ENCODE assay signal across 16 mouse cellular contexts in the genomic region with DNA sequence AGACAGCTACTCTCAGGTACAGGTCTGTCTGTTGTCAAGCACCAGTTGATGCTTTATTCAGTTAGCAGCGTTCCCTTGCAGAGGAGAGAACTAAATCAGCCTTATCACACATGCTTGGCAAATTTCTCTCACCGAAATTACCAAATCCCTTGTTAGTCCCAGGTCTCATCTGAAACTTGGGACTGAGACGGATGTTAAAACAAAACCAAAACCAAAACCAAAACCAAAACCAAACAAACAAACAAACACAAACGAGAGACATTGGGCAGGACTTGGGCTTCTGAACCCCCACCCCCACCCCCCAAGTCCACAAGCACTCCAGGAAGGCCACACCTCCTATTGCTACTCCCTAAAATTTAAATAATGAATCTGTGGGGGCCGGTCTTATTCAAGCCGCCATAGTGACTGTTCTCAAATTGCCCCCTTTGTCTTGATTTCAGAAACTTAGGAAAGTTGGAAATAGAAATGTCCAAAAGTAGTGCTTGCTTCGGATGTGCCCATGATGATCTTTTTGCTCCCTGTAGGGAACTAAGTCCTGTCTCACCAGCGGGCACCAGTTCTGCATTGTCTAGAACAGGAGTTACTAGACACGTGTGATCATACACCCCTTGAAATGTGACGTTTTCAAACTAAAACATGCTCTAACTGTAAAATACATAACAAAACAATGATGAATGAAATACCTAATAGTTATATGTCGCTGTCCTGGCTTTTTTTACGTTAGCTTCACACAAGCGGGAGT. TPM values are rescaled to one million over a fixed set of nuclear protein-coding genes. Genes with fewer than 3 reads are reported as not detected.
A peak's percentile ranks its signal among the peaks of the same experiment; 100 is the strongest.
DNase-seq lines count a peak whose midpoint lies in the region; ATAC-seq and TF ChIP-seq lines count a peak whose summit lies in the region.
"Had no signal": no experiment of that assay in that cellular context is flagged by ENCODE, and none has a peak within 500 bp of the region (broad histone marks: within the 10 kb centered on the region; RNA-seq: fewer than 3 reads in every experiment).

No protein-coding gene starts in this region.

- TF ChIP-seq POLR2A in thymus, adult 2 months (IDR thresholded peaks at IDR 0.05; ENCODE audit: control insufficient read depth, extremely low read depth, insufficient read depth, low read length, poor library complexity), result no peak

- WGBS in heart, embryonic 16.5 days, result 55% methylated on average over 13 of the region's 13 CpGs
- 85% methylated on average over 13 of the region's 13 CpGs for WGBS in thymus, adult 2 months
- WGBS in stomach, embryonic 16.5 days, result 50% methylated on average over 13 of the region's 13 CpGs

- TF ChIP-seq CTCF in thymus, adult 2 months (IDR thresholded peaks at IDR 0.05; ENCODE audit: borderline replicate concordance, control insufficient read depth, extremely low read depth, insufficient read depth, low read length, poor library complexity), result no peak

- no peaks in the 10 kb centered on the region for H3K36me3 ChIP-seq in erythroblast, embryonic 14.5 days (ENCODE audit: control insufficient read depth)
- H3K36me3 ChIP-seq in heart, embryonic 16.5 days (ENCODE audit: control insufficient read depth, insufficient read depth), result no peaks in the 10 kb centered on the region
- H3K36me3 ChIP-seq in thymus, adult 2 months (ENCODE audit: control insufficient read depth, insufficient read depth, low read length), result no peaks in the 10 kb centered on the region
- no peaks in the 10 kb centered on the region for H3K36me3 ChIP-seq in stomach, embryonic 16.5 days (ENCODE audit: control insufficient read depth, insufficient read depth, low read length)
- H3K36me3 ChIP-seq: G1E; limb, embryonic 15.5 days; midbrain, embryonic 12.5 days; neural tube, embryonic 13.5 days had no signal

- ATAC-seq in erythroblast, adult 5-6 weeks (replicated peaks; ENCODE audit: low FRiP score, poor library complexity, severe bottlenecking), result no peak
- ATAC-seq in heart, embryonic 16.5 days (replicated peaks; ENCODE audit: extremely low read depth, insufficient read depth, low FRiP score), result no peak
- no peak for ATAC-seq in stomach, embryonic 16.5 days (ENCODE audit: insufficient read depth, low FRiP score)

- H3K27me3 ChIP-seq in erythroblast, embryonic 14.5 days (ENCODE audit: control insufficient read depth), result no peaks in the 10 kb centered on the region
- H3K27me3 ChIP-seq in heart, embryonic 16.5 days (ENCODE audit: control insufficient read depth, insufficient read depth, low read length), result no peaks in the 10 kb centered on the region
- H3K27me3 ChIP-seq in thymus, adult 2 months (ENCODE audit: control insufficient read depth, insufficient read depth, low read length), result no peaks in the 10 kb centered on the region
- H3K27me3 ChIP-seq in stomach, embryonic 16.5 days (ENCODE audit: control insufficient read depth, insufficient read depth, low read length), result no peaks in the 10 kb centered on the region
- H3K27me3 ChIP-seq: limb, embryonic 15.5 days; midbrain, embryonic 12.5 days; neural tube, embryonic 13.5 days had no signal

- H3K9me3 ChIP-seq in erythroblast, embryonic 14.5 days (ENCODE audit: control insufficient read depth, low read length), result no peaks in the 10 kb centered on the region
- no peaks in the 10 kb centered on the region for H3K9me3 ChIP-seq in heart, embryonic 16.5 days (replicated peaks; ENCODE audit: control insufficient read depth, low read length)
- no peaks in the 10 kb centered on the region for H3K9me3 ChIP-seq in stomach, embryonic 16.5 days (replicated peaks; ENCODE audit: control insufficient read depth, low read length)
- H3K9me3 ChIP-seq: G1E; limb, embryonic 15.5 days; midbrain, embryonic 12.5 days; neural tube, embryonic 13.5 days had no signal

- peaks cover 8% of the 10 kb centered on the region for H3K4me1 ChIP-seq in erythroblast, embryonic 14.5 days (ENCODE audit: control insufficient read depth)
- no peaks in the 10 kb centered on the region; the same call in 1 of the 2 replicates for H3K4me1 ChIP-seq in heart, embryonic 16.5 days (ENCODE audit: control insufficient read depth, insufficient read depth, low read length)
- peaks cover 13% of the 10 kb centered on the region for H3K4me1 ChIP-seq in thymus, adult 2 months (replicated peaks; ENCODE audit: control insufficient read depth, insufficient read depth, low read length)
- H3K4me1 ChIP-seq in stomach, embryonic 16.5 days (ENCODE audit: control insufficient read depth, insufficient read depth, low read length), result no peaks in the 10 kb centered on the region
- H3K4me1 ChIP-seq: limb, embryonic 15.5 days; midbrain, embryonic 12.5 days; neural tube, embryonic 13.5 days had no signal

- peak overlapping the region; percentile 47 for H3K4me3 ChIP-seq in erythroblast, embryonic 14.5 days (replicated peaks)
- peak overlapping the region; percentile 12; the same call in 1 of the 2 replicates for H3K4me3 ChIP-seq in heart, embryonic 16.5 days (ENCODE audit: low read length)
- no peak overlapping the region for H3K4me3 ChIP-seq in thymus, adult 2 months (ENCODE audit: control insufficient read depth, insufficient read depth, low read length)
- no peak overlapping the region for H3K4me3 ChIP-seq in stomach, embryonic 16.5 days (replicated peaks; ENCODE audit: low read length)
- H3K4me3 ChIP-seq: left cerebral cortex, adult 2 months; limb, embryonic 15.5 days; midbrain, embryonic 12.5 days; neural tube, embryonic 13.5 days had no signal

- H3K27ac ChIP-seq in heart, embryonic 16.5 days (ENCODE audit: low read length), result no peak overlapping the region
- H3K27ac ChIP-seq in thymus, adult 2 months (ENCODE audit: control insufficient read depth, insufficient read depth, low read length), result peak overlapping the region; percentile 81
- no peak overlapping the region for H3K27ac ChIP-seq in stomach, embryonic 16.5 days (ENCODE audit: low read length)
- H3K27ac ChIP-seq: left cerebral cortex, adult 2 months; limb, embryonic 15.5 days; midbrain, embryonic 12.5 days; neural tube, embryonic 13.5 days had no signal

- peak overlapping the region; percentile 37 for H3K4me2 ChIP-seq in heart, embryonic 16.5 days (ENCODE audit: low read depth, low read length)
- H3K4me2 ChIP-seq in stomach, embryonic 16.5 days (ENCODE audit: low read depth, low read length), result peak overlapping the region; percentile 22
- H3K4me2 ChIP-seq: limb, embryonic 15.5 days; midbrain, embryonic 12.5 days; neural tube, embryonic 13.5 days had no signal

- intact Hi-C loops in heart, postnatal 10 days (cut with DNase I), result no loop called here

- DNase-seq in heart, postnatal 10 days, result no peak
- DNase-seq in thymus, adult 2 months, result no peak
- no peak for DNase-seq in thymus, postnatal 14 days
- DNase-seq in urinary bladder, postnatal 25 days (ENCODE audit: low spot score), result no peak
- DNase-seq: cerebellum, postnatal 36 days; gastrocnemius, postnatal 36 days; kidney, postnatal 4 days had no signal

- no peak overlapping the region for H3K9ac ChIP-seq in heart, embryonic 16.5 days (ENCODE audit: low read length)
- H3K9ac ChIP-seq in stomach, embryonic 16.5 days (ENCODE audit: low read length), result no peak overlapping the region
- H3K9ac ChIP-seq: limb, embryonic 15.5 days; midbrain, embryonic 12.5 days; neural tube, embryonic 13.5 days had no signal

RNA-seq across cellular contexts. Expression of gene Neb, which starts 0.4 kb away (rescaled TPM):
- polyA plus RNA-seq in erythroblast, embryonic 14.5 days (2012), result not detected in 2 replicates
- not detected in 2 replicates for total RNA-seq in erythroblast, adult 5-6 weeks (2015; ENCODE audit: low replicate concordance)
- total RNA-seq in erythroblast, adult 5-6 weeks (2017; ENCODE audit: low replicate concordance), result not detected in 2 replicates
- polyA plus RNA-seq in heart, embryonic 16.5 days (2015; fragmentation: Nextera tagmentation; extraction: Ambion mirVana), result 3.5 and 7.8 TPM in 2 replicates
- 1 to 10 TPM; 2.1 to 5.1 TPM for total RNA-seq in heart, postnatal 10 days (2021)
- 0.65 and 0.85 TPM in 2 replicates for polyA plus RNA-seq in thymus, adult 2 months (2012; rRNA removed)
- polyA plus RNA-seq in stomach, embryonic 16.5 days (2015; fragmentation: Nextera tagmentation; extraction: Ambion mirVana), result 1.9 and 58.5 TPM in 2 replicates

RNA-seq across cellular contexts. Expression of gene Arl5a, which starts 46.8 kb away (rescaled TPM):
- 0.29 and 0.35 TPM in 2 replicates for polyA plus RNA-seq in erythroblast, embryonic 14.5 days (2012)
- total RNA-seq in erythroblast, adult 5-6 weeks (2015; ENCODE audit: low replicate concordance), result 9.6 and 11.1 TPM in 2 replicates
- 7.1 and 12.8 TPM in 2 replicates for total RNA-seq in erythroblast, adult 5-6 weeks (2017; ENCODE audit: low replicate concordance)
- 43.2 and 45.7 TPM in 2 replicates for polyA plus RNA-seq in heart, embryonic 16.5 days (2015; fragmentation: Nextera tagmentation; extraction: Ambion mirVana)
- 10 to 100 TPM; 45.3 to 48.8 TPM for total RNA-seq in heart, postnatal 10 days (2021)
- polyA plus RNA-seq in thymus, adult 2 months (2012; rRNA removed), result 7.3 and 8.2 TPM in 2 replicates
- 20.8 and 25.1 TPM in 2 replicates for polyA plus RNA-seq in stomach, embryonic 16.5 days (2015; fragmentation: Nextera tagmentation; extraction: Ambion mirVana)

Comparison
In these comparisons a context has a peak if more than half of its experiments do, and no peak if none do; other contexts are left out.
1. H3K4me3 ChIP-seq: peak in erythroblast, embryonic 14.5 days (single experiment) and heart, embryonic 16.5 days (single experiment); none in thymus, adult 2 months (single experiment) and stomach, embryonic 16.5 days (single experiment).